Mouse (Mus musculus) left cerebral cortex, postnatal 10 days (tissue): Measurements from ENCODE around the gene Rassf8. TPM values are rescaled to one million over a fixed set of nuclear protein-coding genes. Genes with fewer than 3 reads are reported as not detected.
A peak's percentile ranks its signal among the peaks of the same experiment; 100 is the strongest.

Experiments used
- DNase-seq, 2 experiments: peaks; one replicate each; pipeline ENCODE4 v3.0.0; 2021 to 2022; ENCODE audit warnings: low spot score in 2 of 2, mixed read lengths in 1 of 2; ENCODE audit errors: extremely low spot score in 1 of 2
- intact Hi-C: fragments of 180-260 bp; cut with DNase I; formaldehyde crosslinking; loops from one replicate; pipeline ENCODE4 v1.15.1; 2025
- total RNA-seq, 2 experiments: library from RNA; stranded (reverse); gene quantifications; 2 replicates each; pipeline ENCODE4 v1.2.3; 2021

Gene Rassf8
- total RNA-seq = 10 to 100 TPM; 11.8 to 13.7 TPM

- peak; percentile 53 to 94 for DNase-seq
- intact Hi-C loops = no loop called here
Observed at GRCm38 (mm10) chr6:145746132-145746849, at the start of gene Rassf8. Gene Rassf8, plus strand, starts transcription at chr6:145746748.

GRCm38 (mm10) chr6:145701021-145701540, 45.5 kb upstream of the Rassf8 start:
- intact Hi-C loops = no loop called here
- no peak for DNase-seq

- peak in 1 of 2 experiments; percentile 38 for DNase-seq
- intact Hi-C loops = no loop called here
Observed at GRCm38 (mm10) chr6:145703667-145704066, 42.9 kb upstream of the Rassf8 start.

- no peak for DNase-seq
- intact Hi-C loops = no loop called here
Observed at GRCm38 (mm10) chr6:145709956-145710720, 36.4 kb upstream of the Rassf8 start.

GRCm38 (mm10) chr6:145710797-145711196, 35.8 kb upstream of the Rassf8 start:
- intact Hi-C loops = no loop called here
- DNase-seq = no peak

- DNase-seq = no peak
- intact Hi-C loops = no loop called here
Observed at GRCm38 (mm10) chr6:145711320-145711719, 35.2 kb upstream of the Rassf8 start.

GRCm38 (mm10) chr6:145713241-145714114, 33.1 kb upstream of the Rassf8 start:
- intact Hi-C loops = no loop called here
- DNase-seq = no peak

GRCm38 (mm10) chr6:145714131-145714530, 32.4 kb upstream of the Rassf8 start:
- intact Hi-C loops = no loop called here
- no peak for DNase-seq

- no peak for DNase-seq
Observed at GRCm38 (mm10) chr6:145722596-145722995, 24.0 kb upstream of the Rassf8 start.

GRCm38 (mm10) chr6:145723131-145723863, 23.3 kb upstream of the Rassf8 start:
- intact Hi-C loops = no loop called here
- DNase-seq = no peak

More at GRCm38 (mm10) chr6:145722596-145722995, 24.0 kb upstream of the Rassf8 start:
- intact Hi-C loops = no loop called here

GRCm38 (mm10) chr6:145725849-145726248, 20.7 kb upstream of the Rassf8 start:
- intact Hi-C loops = no loop called here
- DNase-seq = no peak

GRCm38 (mm10) chr6:145726986-145727385, 19.6 kb upstream of the Rassf8 start:
- DNase-seq = no peak
- intact Hi-C loops = no loop called here

- intact Hi-C loops = no loop called here
Observed at GRCm38 (mm10) chr6:145732868-145733267, 13.7 kb upstream of the Rassf8 start.

GRCm38 (mm10) chr6:145733276-145733675, 13.3 kb upstream of the Rassf8 start:
- no peak for DNase-seq
- intact Hi-C loops = no loop called here

More at GRCm38 (mm10) chr6:145732868-145733267, 13.7 kb upstream of the Rassf8 start:
- DNase-seq = no peak

- DNase-seq = no peak
- intact Hi-C loops = no loop called here
Observed at GRCm38 (mm10) chr6:145733911-145734310, 12.6 kb upstream of the Rassf8 start.

GRCm38 (mm10) chr6:145736099-145736498, 10.4 kb upstream of the Rassf8 start:
- intact Hi-C loops = no loop called here
- no peak for DNase-seq

GRCm38 (mm10) chr6:145739231-145739630, 7.3 kb upstream of the Rassf8 start:
- intact Hi-C loops = no loop called here
- no peak for DNase-seq

- intact Hi-C loops = no loop called here
- no peak for DNase-seq
Observed at GRCm38 (mm10) chr6:145740011-145740410, 6.5 kb upstream of the Rassf8 start.
